Mouse (Mus musculus): ENCODE results near the gene Cd151. TPM values are rescaled to one million over a fixed set of nuclear protein-coding genes. Genes with fewer than 3 reads are reported as not detected.

Gene Cd151
- total RNA-seq, 2 experiments from 2014 or later: 299 to 300 TPM

DNA sequence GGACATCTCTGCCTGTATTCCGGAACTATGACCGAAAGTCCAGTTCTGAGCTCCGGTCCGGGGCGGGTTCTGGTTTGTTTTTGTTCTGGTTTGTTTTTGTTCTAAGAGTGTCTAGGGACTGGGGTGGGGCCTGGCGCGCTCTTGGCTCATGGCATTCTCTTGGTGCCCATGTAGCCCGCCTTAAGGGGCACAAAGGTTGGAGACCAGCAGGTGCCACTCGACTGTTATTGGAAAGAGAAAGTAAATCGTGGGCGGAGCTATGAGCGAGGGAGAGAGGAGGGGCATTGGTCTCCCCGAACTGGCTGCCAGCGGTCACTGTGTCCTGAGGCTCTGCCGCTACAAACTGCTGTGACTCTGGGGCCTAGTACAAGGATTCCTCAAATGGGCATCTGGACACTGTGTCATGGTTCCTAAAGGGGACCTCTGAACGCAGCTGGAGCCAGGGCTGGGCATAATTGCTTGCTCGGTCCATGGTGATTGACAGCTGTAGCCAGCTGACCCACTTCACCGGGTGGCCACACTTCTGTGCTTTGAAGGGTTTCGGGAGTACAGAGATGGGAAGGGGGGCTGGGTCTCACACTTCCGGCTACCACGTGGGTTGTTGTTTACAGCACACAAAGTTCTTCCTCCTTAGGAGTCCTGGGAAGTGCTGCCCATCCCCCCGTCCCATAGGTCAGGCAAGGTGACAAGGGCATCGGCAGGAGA is 11.4 kb upstream of the Cd151 start:
- intact Hi-C loops (cut with DNase I): loop anchor here (1.0 to 5.0 kb wide), 2 partner anchors 12 to 43 kb away; partner anchors contain the start of genes Cd151 and Gatd1
- DNase-seq: peak; percentile 77 to 87

DNA sequence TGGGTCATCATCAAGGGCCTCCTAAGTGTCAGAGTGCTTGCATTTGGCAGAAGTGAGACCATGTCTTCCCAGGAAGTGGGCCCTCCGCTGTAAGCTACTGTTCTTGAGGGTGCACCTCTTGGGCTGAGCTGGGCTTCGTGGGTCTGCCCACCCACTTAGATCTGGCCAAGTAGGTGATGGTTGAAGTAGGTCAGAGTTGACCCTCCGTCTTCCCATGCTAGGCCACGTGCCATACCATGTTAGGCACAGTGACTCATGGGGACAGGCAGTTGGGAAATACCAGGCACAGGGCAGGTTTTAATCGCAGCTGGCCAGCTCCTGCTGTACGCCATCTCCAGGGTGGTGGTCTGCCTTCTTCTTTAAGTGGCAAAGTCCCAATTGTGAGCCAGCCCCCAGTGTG is 10.5 kb upstream of the Cd151 start:
- intact Hi-C loops (cut with DNase I): loop anchor here (5.0 kb wide), 1 partner anchor 44 kb away; the partner anchor contains the start of gene Gatd1

DNA sequence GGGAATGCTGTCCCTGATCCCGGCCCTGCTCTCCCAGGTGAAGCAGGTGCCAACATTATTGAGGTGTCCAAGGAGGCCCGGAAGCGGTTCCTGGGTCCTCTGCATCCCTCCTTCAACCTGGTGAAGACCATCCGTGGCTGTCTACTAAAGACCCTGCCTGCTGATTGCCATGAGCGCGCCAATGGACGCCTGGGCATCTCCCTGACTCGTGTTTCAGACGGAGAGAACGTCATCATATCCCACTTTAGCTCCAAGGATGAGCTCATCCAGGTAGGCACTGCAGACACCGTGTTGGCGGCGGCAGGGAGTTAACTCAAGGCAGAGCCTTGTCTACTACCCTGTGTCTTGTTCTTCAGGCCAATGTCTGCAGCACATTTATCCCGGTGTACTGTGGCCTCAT is 10.0 kb upstream of the Cd151 start:
- DNase-seq: no peak
- intact Hi-C loops (cut with DNase I): loop anchor here (5.0 kb wide), 1 partner anchor 45 kb away; the partner anchor contains the start of gene Gatd1

More for the DNA sequence above, 10.5 kb upstream of the Cd151 start:
- DNase-seq: peak; percentile 41 to 63

DNA sequence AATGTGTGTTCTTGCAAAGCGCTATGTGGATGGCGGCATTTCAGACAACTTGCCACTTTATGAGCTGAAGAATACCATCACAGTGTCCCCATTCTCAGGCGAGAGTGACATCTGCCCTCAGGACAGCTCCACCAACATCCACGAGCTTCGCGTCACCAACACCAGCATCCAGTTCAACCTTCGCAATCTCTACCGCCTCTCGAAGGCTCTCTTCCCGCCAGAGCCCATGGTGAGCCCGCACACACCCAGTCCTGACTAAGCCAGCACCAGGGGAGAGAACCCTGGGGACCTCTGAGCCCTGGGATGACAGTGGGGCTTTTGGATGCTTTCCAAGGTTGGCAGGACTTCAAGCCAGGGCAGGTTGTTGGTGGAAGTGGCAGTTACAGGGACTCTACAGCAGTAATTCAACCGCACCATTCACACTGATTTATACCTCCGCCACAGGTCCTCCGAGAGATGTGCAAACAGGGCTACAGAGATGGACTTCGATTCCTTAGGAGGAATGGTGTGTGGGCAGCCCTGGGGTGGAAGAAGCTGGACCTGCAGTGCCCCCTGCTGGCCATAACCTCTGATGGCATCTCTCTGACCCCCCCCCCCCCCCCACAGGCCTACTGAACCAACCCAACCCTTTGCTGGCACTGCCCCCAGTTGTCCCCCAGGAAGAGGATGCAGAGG is 9.1 kb upstream of the Cd151 start:
- intact Hi-C loops (cut with DNase I): loop anchor here (5.0 kb wide), 1 partner anchor 46 kb away; the partner anchor contains the start of gene Gatd1
- peak; percentile 66 to 71 for DNase-seq

DNA sequence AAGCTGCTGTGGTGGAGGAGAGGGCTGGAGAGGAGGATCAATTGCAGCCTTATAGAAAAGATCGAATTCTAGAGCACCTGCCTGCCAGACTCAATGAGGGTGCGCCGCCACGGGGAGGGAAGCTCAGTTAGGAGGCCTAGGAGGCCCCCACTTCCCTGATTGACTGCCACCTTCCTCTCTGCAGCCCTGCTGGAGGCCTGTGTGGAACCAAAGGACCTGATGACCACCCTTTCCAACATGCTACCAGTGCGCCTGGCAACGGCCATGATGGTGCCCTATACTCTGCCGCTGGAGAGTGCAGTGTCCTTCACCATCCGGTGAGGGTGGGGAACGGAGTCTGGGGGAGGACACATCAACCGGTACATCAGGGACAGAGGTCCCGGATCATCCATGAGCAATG is 8.5 kb upstream of the Cd151 start:
- peak in 1 of 2 experiments; percentile 22 for DNase-seq
- intact Hi-C loops (cut with DNase I): loop anchor here (5.0 kb wide), 1 partner anchor 46 kb away; the partner anchor contains the start of gene Gatd1

DNA sequence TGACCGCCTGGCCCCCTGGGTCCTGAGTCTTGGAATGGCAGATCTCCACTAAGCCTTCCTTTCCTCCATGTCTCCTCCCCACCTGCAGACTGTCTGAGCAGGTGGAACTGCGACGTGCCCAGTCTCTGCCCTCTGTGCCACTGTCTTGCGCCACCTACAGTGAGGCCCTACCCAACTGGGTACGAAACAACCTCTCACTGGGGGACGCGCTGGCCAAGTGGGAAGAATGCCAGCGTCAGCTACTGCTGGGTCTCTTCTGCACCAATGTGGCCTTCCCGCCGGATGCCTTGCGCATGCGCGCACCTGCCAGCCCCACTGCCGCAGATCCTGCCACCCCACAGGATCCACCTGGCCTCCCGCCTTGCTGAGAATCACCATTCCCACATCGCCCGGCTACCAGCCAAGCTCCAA is 7.9 kb upstream of the Cd151 start:
- intact Hi-C loops (cut with DNase I): loop anchor here (5.0 kb wide), 1 partner anchor 47 kb away; the partner anchor contains the start of gene Gatd1
- DNase-seq: peak; percentile 14 to 42

DNA sequence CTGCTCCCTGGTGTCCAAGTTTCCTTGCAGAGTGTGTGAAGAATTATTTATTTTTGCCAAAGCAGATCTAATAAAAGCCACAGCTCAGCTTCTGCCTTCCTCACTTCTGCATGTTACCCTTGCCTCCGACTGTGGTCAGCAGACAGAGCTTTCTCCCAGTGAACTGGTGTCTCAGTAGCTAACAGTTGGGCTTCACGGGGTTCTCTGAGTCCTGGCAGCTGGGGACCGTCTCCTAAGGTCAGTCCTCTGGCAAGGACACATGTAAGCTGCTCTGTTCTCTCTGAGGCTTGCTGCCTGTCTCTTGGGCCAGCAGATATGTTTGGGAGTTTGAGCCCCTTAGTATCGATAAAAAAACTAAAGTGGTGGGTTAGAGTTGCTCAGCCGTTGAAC is 7.2 kb upstream of the Cd151 start:
- DNase-seq: peak in 1 of 2 experiments; percentile 31
- intact Hi-C loops (cut with DNase I): loop anchor here (10.0 kb wide), 1 partner anchor 515 kb away; the partner anchor contains the start of gene Pgghg

DNA sequence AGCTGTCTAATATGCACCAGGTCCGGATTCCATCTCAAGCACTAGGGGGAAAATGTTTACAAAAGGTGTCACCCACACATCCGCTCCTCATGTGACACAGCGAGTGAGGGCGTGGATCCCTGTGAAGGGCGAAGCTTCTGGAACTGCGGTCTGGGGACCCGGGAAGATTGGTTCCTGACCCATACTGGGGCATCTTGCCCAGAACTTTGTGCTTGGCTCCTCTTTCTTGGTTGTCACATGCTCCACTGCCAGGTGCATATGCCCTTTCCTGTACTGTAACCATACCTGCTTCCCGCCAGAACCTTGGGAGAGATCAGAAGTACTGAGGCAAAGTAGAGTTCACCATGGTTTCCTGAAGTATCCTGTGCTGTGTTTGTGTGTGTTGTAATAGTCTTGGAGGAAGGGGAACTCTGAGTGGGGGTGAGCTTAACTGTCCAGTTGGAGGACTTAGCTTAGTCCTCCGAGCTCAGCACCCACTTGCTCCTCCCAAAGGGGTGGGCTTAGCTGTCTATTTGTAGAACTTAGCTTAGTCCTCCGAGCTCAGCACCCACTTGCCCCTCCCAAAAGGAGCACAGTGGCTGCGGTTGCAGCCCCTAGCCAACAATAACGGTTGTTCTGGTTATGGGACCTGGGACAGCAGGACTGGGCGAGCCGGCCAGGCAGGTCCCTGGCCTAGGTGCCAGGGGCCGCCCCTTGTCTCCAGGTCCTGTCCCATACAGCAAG is 6.6 kb upstream of the Cd151 start, which contains the start of gene Cracr2b:
Gene Cracr2b, plus strand, starts transcription at position 704 of the 723 bp plus-strand sequence.
- DNase-seq: peak; percentile 49 to 55
- intact Hi-C loops (cut with DNase I): loop anchor here (10.0 kb wide), 1 partner anchor 516 kb away; the partner anchor contains the start of gene Pgghg

DNA sequence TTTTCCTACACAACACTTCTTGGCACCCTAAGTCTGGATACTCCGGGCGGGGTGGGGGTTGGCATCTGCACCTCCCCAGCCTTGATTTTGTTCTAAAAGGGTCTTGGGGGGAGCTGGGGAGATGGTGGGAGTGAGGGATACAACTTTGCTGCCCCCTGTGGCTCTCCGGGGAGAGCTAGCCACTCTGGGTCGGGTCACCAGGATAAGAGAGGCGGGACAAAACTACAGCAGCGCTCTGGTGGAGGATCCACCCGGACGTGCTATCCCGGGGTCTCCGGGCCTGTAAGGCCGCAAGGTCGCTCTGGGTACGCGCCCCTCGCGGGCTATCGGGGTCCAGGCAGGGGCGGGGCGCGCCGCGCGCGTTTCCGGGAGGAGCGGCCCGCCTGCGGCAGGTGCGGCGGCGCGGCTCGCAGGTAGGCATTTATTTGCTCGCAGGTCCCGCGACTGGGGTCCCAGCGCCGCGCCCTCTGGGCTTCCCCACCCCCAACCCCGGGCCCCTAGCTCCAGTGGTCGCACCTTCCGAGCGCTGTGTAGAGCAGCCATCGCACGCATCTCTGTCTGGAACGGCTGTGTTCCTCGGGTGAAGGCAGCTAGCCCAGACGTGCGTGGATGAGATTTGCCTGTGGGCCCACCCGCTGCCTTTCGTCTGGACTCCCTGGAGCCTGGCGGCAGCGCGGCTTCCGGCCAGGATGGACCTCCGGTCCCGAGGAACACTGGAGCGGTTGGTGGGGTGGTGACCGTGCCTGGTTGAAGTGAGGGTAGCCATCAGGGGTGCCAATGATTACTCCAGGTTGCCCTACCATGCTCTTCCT is 5.5 kb upstream of the Cd151 start:
- DNase-seq: peak; percentile 45 to 57
- intact Hi-C loops (cut with DNase I): loop anchor here (10.0 kb wide), 1 partner anchor 517 kb away; the partner anchor contains the start of gene Pgghg

DNA sequence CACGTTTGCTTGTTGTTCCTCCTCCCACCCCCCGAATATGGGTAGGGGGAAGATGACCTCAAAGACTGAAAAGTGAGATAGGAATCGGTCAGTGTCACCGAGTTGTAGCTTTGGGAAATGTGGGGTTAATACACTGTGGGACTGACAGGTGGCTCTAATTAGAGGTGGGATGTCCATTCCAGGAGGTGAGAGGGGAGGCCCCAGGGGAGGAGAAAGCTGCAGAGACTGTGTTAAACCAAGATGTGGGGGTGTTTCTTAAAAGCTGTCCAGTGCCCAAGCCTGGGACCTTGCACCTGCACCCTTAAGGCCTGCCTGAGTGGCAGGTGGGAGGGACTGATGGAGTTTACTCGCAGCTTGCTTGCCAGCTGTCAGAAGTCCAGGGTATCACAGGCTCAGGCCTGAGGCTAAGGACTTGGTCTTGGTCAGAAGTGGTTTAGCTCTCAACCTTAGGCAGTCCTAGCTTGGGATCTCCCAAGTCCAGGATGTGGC is 4.8 kb upstream of the Cd151 start:
- intact Hi-C loops (cut with DNase I): loop anchor here (10.0 kb wide), 1 partner anchor 518 kb away; the partner anchor contains the start of gene Pgghg
- DNase-seq: peak in 1 of 2 experiments; percentile 46

DNA sequence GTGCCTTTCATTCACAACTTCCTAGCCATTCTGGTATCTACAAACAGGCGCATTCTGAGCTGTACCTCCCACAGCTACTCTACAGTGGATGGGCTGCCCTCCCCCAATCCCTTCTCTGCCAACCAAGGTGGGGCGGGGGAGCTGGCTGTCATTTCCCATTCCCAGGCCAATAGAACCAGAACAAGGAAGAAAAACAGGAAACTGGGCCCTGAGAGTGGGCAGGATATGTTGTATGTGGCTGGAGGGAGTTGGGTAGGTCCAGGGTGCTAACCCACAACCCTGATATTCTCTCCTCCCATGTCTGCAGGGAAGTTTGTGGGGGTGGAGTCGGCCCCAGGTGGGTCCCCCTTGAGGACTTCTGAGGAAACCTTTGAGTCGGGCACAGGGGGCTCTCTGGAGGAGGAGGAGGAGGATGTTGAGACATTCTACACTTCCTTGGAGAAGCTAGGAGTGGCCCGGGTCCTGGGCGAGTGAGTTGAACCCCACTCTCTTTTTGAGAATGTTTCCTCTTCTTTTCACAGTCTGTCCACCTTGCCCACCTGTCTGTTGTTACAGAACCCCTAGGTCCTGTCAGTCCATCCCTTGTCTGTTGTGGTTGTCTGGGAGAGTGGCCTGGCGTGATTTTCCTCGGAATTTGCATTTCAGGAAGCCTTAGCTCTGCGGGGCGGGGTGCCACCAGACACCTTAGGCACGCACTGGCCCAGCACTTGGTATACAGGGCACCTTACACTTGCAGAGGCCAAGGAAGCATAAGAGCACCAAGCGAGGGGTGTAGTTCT is 3.2 kb upstream of the Cd151 start:
- intact Hi-C loops (cut with DNase I): loop anchor here (10.0 kb wide), 1 partner anchor 519 kb away; the partner anchor contains the start of gene Pgghg
- DNase-seq: peak; percentile 72 to 74

DNA sequence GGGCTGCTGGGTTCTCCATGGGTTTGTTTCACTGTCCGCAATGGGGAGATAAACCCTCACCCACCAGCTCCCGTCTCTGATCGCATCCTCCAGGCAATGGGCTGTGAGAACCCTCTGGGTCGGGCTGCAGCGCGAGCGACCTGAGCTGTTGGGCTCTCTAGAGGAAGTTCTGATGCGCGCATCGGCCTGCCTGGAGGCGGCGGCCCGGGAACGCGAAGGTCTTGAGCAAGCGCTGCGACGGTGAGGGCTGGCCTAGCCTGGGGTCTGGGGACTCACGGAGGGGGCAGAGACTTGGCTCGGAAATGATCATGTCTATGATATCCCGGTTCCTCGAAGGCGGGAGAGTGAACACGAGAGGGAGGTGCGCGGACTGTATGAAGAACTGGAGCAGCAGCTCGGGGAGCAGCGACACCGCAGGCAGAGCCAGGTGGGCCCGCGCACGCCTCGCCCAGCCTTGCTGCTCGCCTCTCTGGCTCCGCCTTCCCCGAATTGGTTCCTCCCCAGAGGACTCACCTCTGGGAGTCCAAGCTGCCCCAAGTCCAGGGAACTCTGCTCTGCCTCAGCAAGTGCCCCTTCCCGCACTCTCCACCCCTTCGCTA is 2.5 kb upstream of the Cd151 start:
- intact Hi-C loops (cut with DNase I): loop anchor here (10.0 kb wide), 1 partner anchor 520 kb away; the partner anchor contains the start of gene Pgghg
- peak; percentile 39 to 41 for DNase-seq

DNA sequence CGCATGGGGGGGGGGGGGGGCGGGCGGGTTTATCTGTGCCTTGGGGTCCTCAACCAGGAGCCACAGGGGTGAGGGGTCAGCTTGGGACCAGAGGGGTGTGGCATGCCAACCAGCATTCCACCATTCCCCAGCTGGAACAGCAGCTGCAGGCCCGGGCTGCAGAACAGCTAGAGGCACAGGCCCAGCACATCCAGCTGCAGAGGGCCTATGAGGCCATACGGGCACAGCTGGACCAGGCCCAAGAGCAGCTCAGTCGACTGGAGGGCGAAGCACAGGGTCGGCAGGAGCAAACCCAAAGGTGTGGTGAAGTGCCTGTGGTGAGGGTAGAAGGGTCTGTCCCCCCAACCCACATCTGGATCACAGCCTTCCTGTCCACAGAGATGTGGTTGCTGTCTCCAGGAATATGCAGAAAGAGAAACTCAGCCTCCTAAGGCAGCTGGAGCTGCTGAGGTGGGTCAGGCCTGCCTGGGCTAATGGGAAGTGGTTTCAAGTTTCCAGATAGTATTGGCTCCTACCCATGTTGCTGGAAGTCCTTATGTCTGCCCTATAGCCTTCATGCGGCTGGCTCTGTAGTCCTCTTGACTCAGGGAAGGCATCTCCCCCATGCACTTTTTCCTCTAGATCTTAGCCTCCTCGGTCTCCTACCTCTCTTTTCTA is 1.7 kb upstream of the Cd151 start:
- intact Hi-C loops (cut with DNase I): loop anchor here (10.0 kb wide), 1 partner anchor 521 kb away; the partner anchor contains the start of gene Pgghg
- peak in 1 of 2 experiments; percentile 27 for DNase-seq

DNA sequence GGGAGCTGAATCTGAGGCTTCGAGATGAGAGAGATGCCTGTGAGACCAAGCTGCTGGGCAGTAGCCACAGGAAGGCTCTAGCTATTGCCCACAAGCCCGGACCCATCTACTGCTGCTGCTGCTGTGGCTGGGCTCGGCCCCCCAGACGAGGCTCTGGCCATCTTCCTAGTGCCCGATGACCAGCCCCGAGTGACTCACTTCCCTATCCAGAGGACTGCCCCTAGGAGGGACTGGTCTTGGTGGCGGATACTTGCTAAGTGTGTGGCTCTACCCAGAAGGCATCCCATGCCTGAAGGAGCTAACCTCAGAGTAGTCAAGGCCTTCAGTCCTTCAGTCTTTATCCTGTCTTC is 1.2 kb upstream of the Cd151 start:
- DNase-seq: peak; percentile 55 to 57
- intact Hi-C loops (cut with DNase I): loop anchor here (10.0 kb wide), 1 partner anchor 521 kb away; the partner anchor contains the start of gene Pgghg

DNA sequence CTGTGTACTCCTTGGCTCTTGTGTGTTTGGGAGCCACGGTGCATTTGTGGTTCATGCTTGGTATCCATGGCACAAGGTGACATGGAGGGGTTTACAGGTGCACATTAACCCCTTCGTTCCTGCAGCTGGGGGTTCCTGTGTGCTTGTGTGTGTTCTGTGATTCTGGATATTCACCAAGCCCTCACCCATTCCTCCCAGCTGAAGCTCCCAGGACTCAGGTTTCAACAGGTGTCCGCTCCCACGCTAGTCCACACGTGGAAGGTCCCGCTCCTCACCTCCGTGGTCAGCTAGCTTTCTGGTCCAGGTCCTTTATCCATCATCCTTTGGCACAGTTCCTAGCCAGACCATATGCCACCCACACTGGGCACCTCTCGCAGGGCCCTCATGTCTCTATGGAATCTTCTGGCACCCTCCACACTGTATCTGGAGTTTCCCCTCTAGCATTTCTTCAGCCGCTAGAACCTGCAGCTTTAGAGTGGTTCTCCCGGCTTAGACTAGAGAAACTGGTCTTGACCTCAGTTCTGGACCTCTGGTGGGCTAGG is 514 bp upstream of the Cd151 start:
- intact Hi-C loops (cut with DNase I): loop anchor here (1.0 to 10.0 kb wide), 2 partner anchors 11 to 522 kb away; partner anchors contain the start of genes Pgghg and Pnpla2
- no peak for DNase-seq

DNA sequence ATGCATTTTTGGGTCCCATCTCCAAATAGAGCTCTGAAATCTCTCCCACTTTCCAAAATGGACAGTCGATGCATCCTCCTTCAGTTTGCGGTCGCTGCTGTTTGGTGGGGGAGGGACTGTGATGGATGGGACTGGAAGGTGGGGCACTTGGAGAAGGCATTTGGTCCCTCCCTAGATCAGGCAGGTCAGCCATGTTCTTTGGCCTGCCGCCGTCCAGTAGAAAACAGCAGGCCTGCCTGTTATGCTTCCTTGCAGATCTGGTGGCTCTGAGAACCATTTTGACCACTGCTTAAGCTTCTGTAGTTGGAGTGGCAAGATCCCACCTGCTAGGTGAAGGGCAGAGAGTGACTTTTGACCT is 951 bp downstream of the Cd151 start:
- intact Hi-C loops (cut with DNase I): loop anchor here (10.0 kb wide), 1 partner anchor 523 kb away; the partner anchor contains the start of gene Pgghg
- no peak for DNase-seq

Measured in heart, postnatal 36 days (tissue).